Mouse (Mus musculus): ENCODE data around the gene Tmed5.

DNA sequence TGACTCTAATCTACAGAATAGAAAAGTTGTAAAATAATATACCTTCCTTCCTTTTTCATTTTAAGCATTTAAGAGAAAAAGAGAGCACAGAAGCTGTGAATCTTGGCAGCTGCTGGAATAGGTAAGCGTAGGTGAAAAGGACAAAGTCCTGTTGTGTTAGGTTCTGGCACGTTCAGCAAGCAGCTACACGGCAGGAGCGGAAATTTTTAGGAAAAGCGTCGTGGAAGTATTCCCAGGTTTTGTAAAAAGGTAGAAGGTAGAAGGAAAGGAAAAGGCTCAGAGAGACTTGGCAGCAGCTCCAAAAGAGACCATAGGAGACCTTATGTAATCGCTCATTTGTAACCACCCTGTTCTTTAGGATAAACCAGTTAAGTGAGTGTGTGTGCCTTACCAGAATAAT lies 23.1 kb downstream of the Tmed5 start:
- TF ChIP-seq POLR2A (IDR thresholded peaks at IDR 0.05; ENCODE audit: insufficient read depth, low read length) (no peak), CTCF (IDR thresholded peaks at IDR 0.05; ENCODE audit: low read depth, low read length) (no peak)
